Mouse (Mus musculus): ENCODE measurements at regions not wholly inside any gene's neighbourhood (a gene's known extent, or its start where the extent isn't known, plus 50 kb on each side); places are given as distances from the start of the nearest gene placed in this dataset.

GRCm38 (mm10) chr8:33026973-33027372 lies 401.5 kb upstream of the 5930422O12Rik start:
- Histone ChIP-seq H3K9me3 (ENCODE audit: control insufficient read depth, low read length) (no peaks in the 10 kb centered on the region), H3K9ac (ENCODE audit: low read depth, low read length) (no peak overlapping the region), H3K4me1 (ENCODE audit: control insufficient read depth, insufficient read depth, low read length) (no peaks in the 10 kb centered on the region), H3K36me3 (ENCODE audit: control insufficient read depth, insufficient read depth, low read length) (no peaks in the 10 kb centered on the region), H3K27ac (replicated peaks; ENCODE audit: low read depth, low read length) (no peak overlapping the region), H3K4me3 (ENCODE audit: low read depth, low read length) (no peak overlapping the region), H3K4me2 (ENCODE audit: low read depth, low read length) (no peak overlapping the region), H3K27me3 (replicated peaks; ENCODE audit: control insufficient read depth, insufficient read depth, low read length) (no peaks in the 10 kb centered on the region)
- DNase-seq (ENCODE audit: low spot score) (no peak), ATAC-seq (ENCODE audit: low read depth) (no peak)
- WGBS = 59% methylated on average over 4 of the region's 4 CpGs

GRCm38 (mm10) chr8:33029453-33029852 lies 399.1 kb upstream of the 5930422O12Rik start:
- WGBS = 72% methylated on average over 3 of the region's 3 CpGs
- no peak overlapping the region for H3K9ac ChIP-seq (ENCODE audit: low read depth, low read length)
- no peak overlapping the region for H3K4me3 ChIP-seq (ENCODE audit: low read depth, low read length)
- DNase-seq (ENCODE audit: low spot score) (no peak), ATAC-seq (ENCODE audit: low read depth) (no peak)
- no peaks in the 10 kb centered on the region for H3K9me3 ChIP-seq (ENCODE audit: control insufficient read depth, low read length)
- no peaks in the 10 kb centered on the region for H3K27me3 ChIP-seq (replicated peaks; ENCODE audit: control insufficient read depth, insufficient read depth, low read length)
- H3K4me2 ChIP-seq (ENCODE audit: low read depth, low read length) = no peak overlapping the region
- H3K27ac ChIP-seq (replicated peaks; ENCODE audit: low read depth, low read length) = no peak overlapping the region
- H3K4me1 ChIP-seq (ENCODE audit: control insufficient read depth, insufficient read depth, low read length) = no peaks in the 10 kb centered on the region
- H3K36me3 ChIP-seq (ENCODE audit: control insufficient read depth, insufficient read depth, low read length) = no peaks in the 10 kb centered on the region

DNA sequence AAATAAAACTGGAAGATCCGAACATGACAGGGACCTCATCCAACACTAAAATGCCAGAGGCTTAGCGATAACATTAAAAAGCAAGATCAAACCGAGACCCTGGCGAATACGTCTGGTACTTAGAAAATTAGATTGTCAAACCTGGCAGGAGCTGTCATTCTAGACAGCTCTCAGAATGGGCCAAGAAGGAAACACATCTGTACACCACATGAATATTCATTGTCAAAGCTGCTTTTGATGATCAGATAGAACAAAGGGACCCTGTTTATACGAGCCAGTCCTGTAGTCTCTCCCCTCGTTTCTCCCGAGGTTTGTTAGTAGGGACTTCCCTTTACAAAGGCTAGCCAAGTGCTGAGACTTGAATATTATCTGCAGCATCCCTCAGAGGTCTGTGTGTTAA lies 376.5 kb upstream of the 5930422O12Rik start:
- no peak overlapping the region for H3K9ac ChIP-seq (ENCODE audit: low read depth, low read length)
- ATAC-seq (ENCODE audit: low read depth) = no peak
- H3K4me3 ChIP-seq (ENCODE audit: low read depth, low read length) = no peak overlapping the region
- no peaks in the 10 kb centered on the region for H3K36me3 ChIP-seq (ENCODE audit: control insufficient read depth, insufficient read depth, low read length)
- H3K4me1 ChIP-seq (ENCODE audit: control insufficient read depth, insufficient read depth, low read length) = no peaks in the 10 kb centered on the region
- WGBS = 43% methylated on average over 8 of the region's 8 CpGs
- no peak overlapping the region for H3K27ac ChIP-seq (replicated peaks; ENCODE audit: low read depth, low read length)
- peak; percentile 6 for DNase-seq (ENCODE audit: low spot score)
- H3K27me3 ChIP-seq (replicated peaks; ENCODE audit: control insufficient read depth, insufficient read depth, low read length) = no peaks in the 10 kb centered on the region
- H3K9me3 ChIP-seq (ENCODE audit: control insufficient read depth, low read length) = peaks cover 10% of the 10 kb centered on the region; the same call in 1 of the 2 replicates
- H3K4me2 ChIP-seq (ENCODE audit: low read depth, low read length) = no peak overlapping the region

DNA sequence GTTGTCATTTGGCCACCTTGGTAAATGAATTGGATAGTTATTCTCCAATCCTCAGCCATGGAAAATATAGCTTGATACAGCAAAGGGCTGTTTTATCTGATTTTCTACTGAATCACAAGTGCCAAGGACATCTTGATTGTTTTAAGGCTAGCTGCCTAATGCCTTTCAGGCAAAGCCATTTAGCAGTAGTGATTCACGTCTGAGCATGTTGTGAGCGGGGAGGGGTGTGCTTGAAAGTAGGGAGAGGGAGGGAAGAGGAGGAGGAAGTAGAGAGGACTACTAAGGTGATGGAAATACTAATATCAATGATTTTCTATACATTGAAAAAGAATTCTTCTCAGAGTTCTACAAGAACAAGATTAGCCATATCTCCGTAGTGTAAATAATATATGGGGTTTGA lies 362.9 kb upstream of the 5930422O12Rik start:
- ATAC-seq (ENCODE audit: low read depth) (no peak), DNase-seq (ENCODE audit: low spot score) (no peak)
- Histone ChIP-seq H3K27me3 (replicated peaks; ENCODE audit: control insufficient read depth, insufficient read depth, low read length) (no peaks in the 10 kb centered on the region), H3K4me1 (ENCODE audit: control insufficient read depth, insufficient read depth, low read length) (no peaks in the 10 kb centered on the region), H3K9me3 (ENCODE audit: control insufficient read depth, low read length) (no peaks in the 10 kb centered on the region; the same call in 1 of the 2 replicates), H3K4me2 (ENCODE audit: low read depth, low read length) (no peak overlapping the region), H3K9ac (ENCODE audit: low read depth, low read length) (no peak overlapping the region), H3K4me3 (ENCODE audit: low read depth, low read length) (no peak overlapping the region), H3K27ac (replicated peaks; ENCODE audit: low read depth, low read length) (no peak overlapping the region), H3K36me3 (ENCODE audit: control insufficient read depth, insufficient read depth, low read length) (no peaks in the 10 kb centered on the region)
- 77% methylated on average over 3 of the region's 3 CpGs for WGBS

DNA sequence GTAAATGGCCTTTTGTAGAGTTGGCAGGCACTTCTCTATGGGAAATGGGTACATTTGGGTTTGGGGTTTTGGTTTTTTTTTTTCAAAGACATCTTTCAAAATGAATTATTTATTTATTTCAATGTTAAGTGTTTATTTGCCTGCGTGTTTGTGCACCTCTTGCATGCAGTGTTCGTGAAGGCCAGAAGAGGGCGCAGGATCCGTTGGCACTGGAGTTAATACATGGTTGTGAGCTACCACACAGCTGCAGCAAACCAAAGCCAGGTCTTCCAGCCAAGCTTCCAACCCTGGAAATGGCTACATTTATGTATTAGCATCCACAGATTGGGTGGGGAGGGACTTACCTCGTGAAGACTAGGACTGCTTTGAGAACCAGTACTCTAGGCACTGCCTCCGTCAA lies 362.3 kb upstream of the 5930422O12Rik start:
- no peaks in the 10 kb centered on the region for H3K27me3 ChIP-seq (replicated peaks; ENCODE audit: control insufficient read depth, insufficient read depth, low read length)
- no peak for DNase-seq (ENCODE audit: low spot score)
- no peak for ATAC-seq (ENCODE audit: low read depth)
- no peaks in the 10 kb centered on the region for H3K4me1 ChIP-seq (ENCODE audit: control insufficient read depth, insufficient read depth, low read length)
- no peak overlapping the region for H3K4me3 ChIP-seq (ENCODE audit: low read depth, low read length)
- H3K4me2 ChIP-seq (ENCODE audit: low read depth, low read length) = no peak overlapping the region
- H3K27ac ChIP-seq (replicated peaks; ENCODE audit: low read depth, low read length) = no peak overlapping the region
- H3K9me3 ChIP-seq (ENCODE audit: control insufficient read depth, low read length) = no peaks in the 10 kb centered on the region; the same call in 1 of the 2 replicates
- H3K9ac ChIP-seq (ENCODE audit: low read depth, low read length) = no peak overlapping the region
- H3K36me3 ChIP-seq (ENCODE audit: control insufficient read depth, insufficient read depth, low read length) = no peaks in the 10 kb centered on the region
- 82% methylated on average over 6 of the region's 6 CpGs for WGBS

DNA sequence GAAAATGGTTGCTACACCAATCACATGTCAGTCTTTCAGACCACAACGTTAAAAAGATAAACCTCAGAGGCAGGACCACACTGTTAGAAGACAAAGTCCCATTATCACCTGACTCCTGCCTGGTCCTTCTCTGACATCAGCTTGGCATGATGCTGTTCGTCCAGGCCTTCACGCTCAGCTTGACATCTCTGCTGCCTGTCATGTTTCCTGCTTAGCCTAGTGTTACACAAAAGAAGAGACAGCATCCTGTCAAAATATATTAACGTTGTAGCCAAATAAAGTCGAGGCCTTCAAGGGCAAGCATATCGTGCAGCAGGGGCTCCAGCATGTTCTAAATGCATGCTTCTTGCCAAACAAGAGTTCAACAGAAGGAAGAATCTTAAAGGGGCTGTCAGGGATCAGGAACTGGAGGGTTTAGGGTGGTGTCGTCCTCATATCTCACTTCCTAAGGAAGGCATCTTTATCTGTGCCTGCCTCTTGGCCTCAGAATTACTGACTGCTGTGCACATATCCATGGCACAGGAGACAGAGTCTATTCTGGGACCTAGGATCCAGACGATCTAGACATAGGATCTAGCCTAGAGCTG lies 361.0 kb upstream of the 5930422O12Rik start:
- no peaks in the 10 kb centered on the region; the same call in 1 of the 2 replicates for H3K9me3 ChIP-seq (ENCODE audit: control insufficient read depth, low read length)
- no peaks in the 10 kb centered on the region for H3K36me3 ChIP-seq (ENCODE audit: control insufficient read depth, insufficient read depth, low read length)
- ATAC-seq (ENCODE audit: low read depth) (no peak), DNase-seq (ENCODE audit: low spot score) (no peak)
- H3K4me2 ChIP-seq (ENCODE audit: low read depth, low read length) = no peak overlapping the region
- H3K27me3 ChIP-seq (replicated peaks; ENCODE audit: control insufficient read depth, insufficient read depth, low read length) = no peaks in the 10 kb centered on the region
- WGBS = 59% methylated on average over 8 of the region's 8 CpGs
- no peak overlapping the region for H3K4me3 ChIP-seq (ENCODE audit: low read depth, low read length)
- H3K9ac ChIP-seq (ENCODE audit: low read depth, low read length) = no peak overlapping the region
- H3K27ac ChIP-seq (replicated peaks; ENCODE audit: low read depth, low read length) = no peak overlapping the region
- H3K4me1 ChIP-seq (ENCODE audit: control insufficient read depth, insufficient read depth, low read length) = no peaks in the 10 kb centered on the region

DNA sequence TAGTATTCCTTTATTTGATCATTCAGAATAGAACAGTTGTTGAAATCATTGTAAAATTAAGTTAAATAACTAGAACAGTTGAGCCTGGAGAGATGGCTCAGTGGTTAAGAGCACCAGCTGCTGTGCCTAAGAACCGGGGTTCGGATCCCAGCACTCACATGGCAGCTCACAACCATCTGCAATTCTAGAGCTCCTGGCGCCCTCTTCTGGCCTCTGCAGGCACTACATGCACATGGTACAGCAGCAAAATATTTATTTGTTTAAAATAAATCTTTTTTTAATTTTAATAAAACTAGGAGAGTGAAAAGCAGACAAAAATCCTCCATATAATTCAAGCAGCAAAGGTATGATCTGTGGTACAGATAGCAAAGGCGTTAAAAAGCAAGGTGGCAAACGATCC lies 360.0 kb upstream of the 5930422O12Rik start:
- H3K4me2 ChIP-seq (ENCODE audit: low read depth, low read length) = no peak overlapping the region
- no peaks in the 10 kb centered on the region for H3K27me3 ChIP-seq (replicated peaks; ENCODE audit: control insufficient read depth, insufficient read depth, low read length)
- no peaks in the 10 kb centered on the region; the same call in 1 of the 2 replicates for H3K9me3 ChIP-seq (ENCODE audit: control insufficient read depth, low read length)
- no peak overlapping the region for H3K9ac ChIP-seq (ENCODE audit: low read depth, low read length)
- H3K4me1 ChIP-seq (ENCODE audit: control insufficient read depth, insufficient read depth, low read length) = no peaks in the 10 kb centered on the region
- H3K4me3 ChIP-seq (ENCODE audit: low read depth, low read length) = no peak overlapping the region
- 87% methylated on average over 5 of the region's 5 CpGs for WGBS
- H3K36me3 ChIP-seq (ENCODE audit: control insufficient read depth, insufficient read depth, low read length) = no peaks in the 10 kb centered on the region
- no peak for ATAC-seq (ENCODE audit: low read depth)
- no peak for DNase-seq (ENCODE audit: low spot score)
- no peak overlapping the region for H3K27ac ChIP-seq (replicated peaks; ENCODE audit: low read depth, low read length)

- 6% methylated on average over 1 of the region's 1 CpGs for whole genome bisulfite sequencing
- Histone ChIP-seq H3K9ac (ENCODE audit: low read depth, low read length) (no peak overlapping the region), H3K27me3 (replicated peaks; ENCODE audit: control insufficient read depth, insufficient read depth, low read length) (no peaks in the 10 kb centered on the region), H3K36me3 (ENCODE audit: control insufficient read depth, insufficient read depth, low read length) (no peaks in the 10 kb centered on the region), H3K4me3 (ENCODE audit: low read depth, low read length) (no peak overlapping the region), H3K9me3 (ENCODE audit: control insufficient read depth, low read length) (no peaks in the 10 kb centered on the region), H3K27ac (replicated peaks; ENCODE audit: low read depth, low read length) (no peak overlapping the region), H3K4me2 (ENCODE audit: low read depth, low read length) (no peak overlapping the region), H3K4me1 (ENCODE audit: control insufficient read depth, insufficient read depth, low read length) (no peaks in the 10 kb centered on the region)
- DNase-seq (ENCODE audit: low spot score) = peak; percentile 71
- no peak for ATAC-seq (ENCODE audit: low read depth)
Observed at GRCm38 (mm10) chr8:33075186-33075585, 353.3 kb upstream of the 5930422O12Rik start.

DNA sequence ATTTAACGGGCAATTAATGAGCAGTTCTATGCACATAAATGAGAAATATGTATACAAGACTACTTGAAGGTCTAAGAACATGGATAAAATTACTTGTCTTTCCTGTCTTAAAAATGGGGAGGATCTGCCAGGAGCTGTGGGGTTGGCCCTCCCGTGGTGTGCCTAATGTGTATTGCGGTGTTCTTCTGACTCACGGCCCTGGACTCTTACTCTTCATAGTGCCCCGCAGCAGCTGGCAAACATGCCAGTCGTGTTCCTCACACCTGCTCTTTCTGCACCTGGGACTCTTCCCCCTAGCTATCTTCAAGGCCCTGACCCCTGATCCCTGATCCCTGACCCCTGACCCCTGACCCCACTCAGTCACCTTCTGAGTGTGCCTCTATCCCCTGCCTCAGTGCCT lies 352.3 kb upstream of the 5930422O12Rik start:
- no peak for ATAC-seq (ENCODE audit: low read depth)
- WGBS = 78% methylated on average over 6 of the region's 6 CpGs

More for the DNA sequence above, 352.3 kb upstream of the 5930422O12Rik start:
- Histone ChIP-seq H3K27me3 (replicated peaks; ENCODE audit: control insufficient read depth, insufficient read depth, low read length) (no peaks in the 10 kb centered on the region), H3K4me1 (ENCODE audit: control insufficient read depth, insufficient read depth, low read length) (no peaks in the 10 kb centered on the region), H3K36me3 (ENCODE audit: control insufficient read depth, insufficient read depth, low read length) (no peaks in the 10 kb centered on the region), H3K27ac (replicated peaks; ENCODE audit: low read depth, low read length) (no peak overlapping the region), H3K9ac (ENCODE audit: low read depth, low read length) (no peak overlapping the region), H3K4me2 (ENCODE audit: low read depth, low read length) (no peak overlapping the region), H3K9me3 (ENCODE audit: control insufficient read depth, low read length) (no peaks in the 10 kb centered on the region), H3K4me3 (ENCODE audit: low read depth, low read length) (no peak overlapping the region)
- DNase-seq (ENCODE audit: low spot score) = no peak

Data from embryonic facial prominence, embryonic 14.5 days (tissue).